Mouse (Mus musculus) mouse embryonic stem cell (cell line): ENCODE measurements at regions not wholly inside any gene's neighbourhood (a gene's known extent, or its start where the extent isn't known, plus 50 kb on each side); places are given as distances from the start of the nearest gene placed in this dataset.
"Not testable (repeated sequence)": the region's sequence is repeated elsewhere in the genome, so short reads cannot be mapped to it uniquely, and the experiment has no call there.

Experiments used
- in situ Hi-C, 2 experiments: fragments of 300-500 bp; cut with MboI; formaldehyde crosslinking; loops; 1 replicate in 1 of 2; 3 replicates in 1 of 2; pipeline ENCODE4 v1.14.3; 2019 to 2020; ENCODE audit warnings: low sequenced_read_pairs in 2 of 2, low pct_unique_long_range_greater_than_20kb in 1 of 2, mixed read lengths in 1 of 2; ENCODE audit not compliant: unreplicated experiment in 1 of 2

GRCm38 (mm10) chr2:21970774-21971406 lies 256.4 kb upstream of the Myo3a start:
- in situ Hi-C loops = loop anchor here (25.0 kb wide), 2 partner anchors 741 to 891 kb away; no protein-coding TSS in a partner anchor

- in situ Hi-C loops = loop anchor here (25.0 kb wide), 2 partner anchors 738 to 888 kb away; no protein-coding TSS in a partner anchor
These were observed 252.7 kb upstream of the Myo3a start for GRCm38 (mm10) chr2:21974599-21974998.

GRCm38 (mm10) chr2:21975547-21975946 lies 251.8 kb upstream of the Myo3a start:
- in situ Hi-C loops = no loop called here

- in situ Hi-C loops = no loop called here
These were observed 251.0 kb upstream of the Myo3a start for GRCm38 (mm10) chr2:21976337-21976736.

GRCm38 (mm10) chr2:21976831-21977230 lies 250.5 kb upstream of the Myo3a start:
- in situ Hi-C loops = no loop called here

GRCm38 (mm10) chr2:21980177-21980576 lies 247.1 kb upstream of the Myo3a start:
- in situ Hi-C loops = no loop called here

GRCm38 (mm10) chr2:22024438-22024837 lies 202.9 kb upstream of the Myo3a start:
- in situ Hi-C loops = no loop called here

- in situ Hi-C loops = no loop called here
These were observed 200.5 kb upstream of the Myo3a start for GRCm38 (mm10) chr2:22026794-22027193.

GRCm38 (mm10) chr2:22028569-22028968 lies 198.7 kb upstream of the Myo3a start:
- in situ Hi-C loops = no loop called here

GRCm38 (mm10) chr2:22029022-22029803 lies 198.1 kb upstream of the Myo3a start:
- in situ Hi-C loops = no loop called here

GRCm38 (mm10) chr2:22029804-22030194 lies 197.5 kb upstream of the Myo3a start:
- in situ Hi-C loops = no loop called here

- in situ Hi-C loops = no loop called here
These were observed 190.5 kb upstream of the Myo3a start for GRCm38 (mm10) chr2:22036841-22037240.

GRCm38 (mm10) chr2:22038780-22039179 lies 188.5 kb upstream of the Myo3a start:
- in situ Hi-C loops = no loop called here

- in situ Hi-C loops = not testable (repeated sequence)
These were observed 183.4 kb upstream of the Myo3a start for GRCm38 (mm10) chr2:22043937-22044336.

- in situ Hi-C loops = no loop called here
These were observed 182.4 kb upstream of the Myo3a start for GRCm38 (mm10) chr2:22044949-22045348.

- in situ Hi-C loops = no loop called here
These were observed 179.8 kb upstream of the Myo3a start for GRCm38 (mm10) chr2:22047465-22047864.

GRCm38 (mm10) chr2:22066535-22066934 lies 160.8 kb upstream of the Myo3a start:
- in situ Hi-C loops = no loop called here

- in situ Hi-C loops = no loop called here
These were observed 130.5 kb upstream of the Myo3a start for GRCm38 (mm10) chr2:22096848-22097247.

GRCm38 (mm10) chr2:22105150-22105549 lies 122.2 kb upstream of the Myo3a start:
- in situ Hi-C loops = no loop called here

- in situ Hi-C loops = no loop called here
These were observed 77.6 kb upstream of the Myo3a start for GRCm38 (mm10) chr2:22149721-22150120.
